Mouse (Mus musculus): ENCODE results near the gene Eif2b3. TPM values are rescaled to one million over a fixed set of nuclear protein-coding genes. Genes with fewer than 3 reads are reported as not detected.

The Eif2b3 gene
- total RNA-seq (2023), result 27.5 to 33.1 TPM (median 31.5 TPM) in 4 replicates

GRCm38 (mm10) chr4:117019206-117020134 is at the start of gene Eif2b3:
Eif2b3 (plus strand) TSS chr4:117019402.

GRCm38 (mm10) chr4:116993672-116994621 is 25.3 kb upstream of the Eif2b3 start, which contains the start of gene Urod:
Urod (minus strand) TSS chr4:116994413.

GRCm38 (mm10) chr4:116995131-116995797 is 23.9 kb upstream of the Eif2b3 start, which contains the start of gene Hectd3:
Hectd3 (plus strand) TSS chr4:116995317.

GRCm38 (mm10) chr4:117095551-117096452 is 76.6 kb downstream of the Eif2b3 start, which contains the start of gene Ptch2:
Ptch2 (plus strand) TSS chr4:117096075.

GRCm38 (mm10) chr4:117125348-117125909 is 106.2 kb downstream of the Eif2b3 start, which contains the start of gene Btbd19:
Btbd19 (minus strand) TSS chr4:117125725.

GRCm38 (mm10) chr4:117126675-117127290 is 107.6 kb downstream of the Eif2b3 start, which contains the start of gene Tctex1d4:
Tctex1d4 (plus strand) TSS chr4:117126794.

GRCm38 (mm10) chr4:117133817-117134600 is 114.8 kb downstream of the Eif2b3 start, which contains the start of gene Plk3:
Plk3 (minus strand) TSS chr4:117133963.

Other genes starting within 250 kb of the Eif2b3 start
- gene Toe1, start 211.8 kb upstream of the Eif2b3 start, total RNA-seq (2023), result 44.6 to 53.4 TPM (median 47.2 TPM) in 4 replicates
- gene Mutyh, start 211.7 kb upstream of the Eif2b3 start, total RNA-seq (2023), result 17.0 to 26.9 TPM (median 20.9 TPM) in 4 replicates
- gene Hpdl, start 197.7 kb upstream of the Eif2b3 start, total RNA-seq (2023), result not detected in 4 replicates
- not detected in 4 replicates for gene Zswim5, start 142.0 kb upstream of the Eif2b3 start, total RNA-seq (2023)
- 37.9 to 51.1 TPM (median 44.8 TPM) in 4 replicates for gene Urod, start 25.0 kb upstream of the Eif2b3 start, total RNA-seq (2023)
- gene Hectd3, start 24.1 kb upstream of the Eif2b3 start, total RNA-seq (2023), result 40.2 to 52.2 TPM (median 48.5 TPM) in 4 replicates
- gene Ptch2, start 76.7 kb downstream of the Eif2b3 start, total RNA-seq (2023), result 0.19 to 0.26 TPM in 2 of 4 replicates, not detected in the others
- gene Btbd19, start 106.3 kb downstream of the Eif2b3 start, total RNA-seq (2023), result 20.0 to 24.8 TPM (median 23.0 TPM) in 4 replicates
- gene Tctex1d4, start 107.4 kb downstream of the Eif2b3 start, total RNA-seq (2023), result 1.4 TPM in 1 of 4 replicates, not detected in the others
- 26.1 to 27.5 TPM (median 26.9 TPM) in 4 replicates for gene Plk3, start 114.6 kb downstream of the Eif2b3 start, total RNA-seq (2023)
- 2,066 to 2,288 TPM (median 2,119 TPM) in 4 replicates for gene Rps8, start 136.8 kb downstream of the Eif2b3 start, total RNA-seq (2023)
- gene Kif2c, start 163.2 kb downstream of the Eif2b3 start, total RNA-seq (2023), result 0.58 to 0.81 TPM (median 0.78 TPM) in 3 of 4 replicates, not detected in the other
- gene Tmem53, start 232.5 kb downstream of the Eif2b3 start, total RNA-seq (2023), result 0.46 TPM in 1 of 4 replicates, not detected in the others
- not detected in 4 replicates for gene Armh1, start 232.7 kb downstream of the Eif2b3 start, total RNA-seq (2023)